ENCODE assay signal across 10 mouse cellular contexts in the genomic region with DNA sequence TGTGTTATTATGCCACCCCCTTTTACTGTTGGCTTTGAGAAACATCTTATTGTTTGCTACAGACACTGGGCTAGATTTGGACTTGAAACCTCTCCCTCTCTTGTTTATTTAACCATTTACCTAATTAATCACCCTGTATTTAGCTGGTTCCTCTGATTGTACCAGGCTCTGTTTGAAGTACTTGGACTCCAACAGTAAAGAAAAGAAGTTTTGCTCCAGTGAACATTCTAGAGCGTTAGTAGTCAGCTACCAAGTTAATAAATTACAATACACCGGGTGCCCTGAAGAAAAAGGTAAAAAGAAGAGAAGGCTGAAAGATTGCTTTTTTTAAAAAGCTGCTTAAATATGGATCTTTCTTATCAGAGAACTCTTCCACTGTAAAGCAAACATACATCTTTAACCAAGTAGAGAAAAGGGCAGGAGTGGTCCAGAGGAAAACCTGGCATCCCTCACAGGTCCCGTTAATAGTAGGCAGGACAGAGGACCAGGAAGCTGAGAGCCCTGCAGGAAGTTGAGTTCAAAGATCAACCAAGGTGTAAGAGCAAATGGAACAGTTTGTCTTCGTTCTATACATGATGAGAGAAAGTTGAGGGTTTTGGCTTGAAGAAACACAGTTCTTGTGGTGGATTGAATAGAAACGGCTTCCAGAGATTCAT.
"Had no signal": no experiment of that assay in that cellular context is flagged by ENCODE, and none has a peak within 500 bp of the region (broad histone marks: within the 10 kb centered on the region; RNA-seq: fewer than 3 reads in every experiment).

No protein-coding gene starts in this region.

- H3K27ac ChIP-seq: hindbrain, postnatal 0 days; left cerebral cortex, adult 2 months; limb, embryonic 15.5 days; liver, embryonic 14.5 days; midbrain, embryonic 13.5 days; neural tube, embryonic 15.5 days; stomach, postnatal 0 days had no signal

- DNase-seq: lung, adult 18-20 months; right cerebral cortex, adult 18-20 months had no signal

- H3K4me2 ChIP-seq: limb, embryonic 15.5 days; midbrain, embryonic 13.5 days; neural tube, embryonic 15.5 days had no signal

- H3K4me3 ChIP-seq: left cerebral cortex, adult 2 months; limb, embryonic 15.5 days; midbrain, embryonic 13.5 days; myocyte; neural tube, embryonic 15.5 days had no signal

- H3K36me3 ChIP-seq: limb, embryonic 15.5 days; midbrain, embryonic 13.5 days; neural tube, embryonic 15.5 days had no signal

- H3K27me3 ChIP-seq: limb, embryonic 15.5 days; midbrain, embryonic 13.5 days; neural tube, embryonic 15.5 days had no signal

- ATAC-seq: hindbrain, postnatal 0 days; midbrain, embryonic 13.5 days had no signal

- H3K9me3 ChIP-seq: limb, embryonic 15.5 days; midbrain, embryonic 13.5 days; neural tube, embryonic 15.5 days had no signal

- H3K9ac ChIP-seq: limb, embryonic 15.5 days; liver, embryonic 14.5 days; midbrain, embryonic 13.5 days; neural tube, embryonic 15.5 days had no signal
